Mouse (Mus musculus): Measurements from ENCODE around the gene Gm21860.
"Not testable (repeated sequence)": the region's sequence is repeated elsewhere in the genome, so short reads cannot be mapped to it uniquely, and the experiment has no call there.

DNA sequence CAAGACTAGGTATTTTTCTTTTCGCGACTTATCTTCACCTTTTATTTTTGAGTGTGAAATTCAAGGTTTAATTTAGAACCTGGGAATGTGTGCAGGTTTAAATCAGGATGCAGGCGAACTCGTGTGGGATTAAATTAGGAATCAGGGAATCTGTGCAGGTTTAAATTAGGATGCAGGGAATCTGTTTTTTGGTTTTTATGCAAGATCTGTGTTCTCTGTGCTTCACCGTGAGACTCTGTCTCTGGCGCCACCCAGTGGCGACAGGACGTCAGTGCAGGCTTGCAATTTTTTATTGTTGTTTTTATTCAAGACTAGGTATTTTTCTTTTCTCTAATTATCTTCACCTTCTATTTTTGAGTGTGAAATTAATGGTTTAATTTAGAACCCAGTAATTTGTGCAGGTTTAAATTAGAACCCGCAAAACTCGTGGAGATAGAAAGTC, 22.5 kb downstream of the Gm21860 start:
- TF ChIP-seq GATA1 (IDR thresholded peaks at IDR 0.05; ENCODE audit: borderline replicate concordance, low read length); FLI1 (IDR thresholded peaks at IDR 0.05; ENCODE audit: low read length): not testable (repeated sequence)

All from megakaryocyte, embryonic 14.5 days (primary cell).